Mouse (Mus musculus) MEL (cell line): ENCODE measurements around the gene Nfix. TPM values are rescaled to one million over a fixed set of nuclear protein-coding genes. Genes with fewer than 3 reads are reported as not detected.

Source experiments
- DNase-seq: peaks from one replicate; pipeline ENCODE4 v3.0.0; 2011; ENCODE audit warnings: low read depth, low spot score
- H3K27ac ChIP-seq: 2 replicates; pipeline ENCODE4 v1.5.1; 2012; ENCODE audit warnings: low read depth, mild to moderate bottlenecking, control low read depth, low read length, moderate library complexity; ENCODE audit not compliant: control insufficient read depth
- H3K27me3 ChIP-seq, 2 experiments: fragments of 150-350 bp in 1 of 2; sonication (generic) in 1 of 2; 2 replicates each; pipeline ENCODE4 v1.6.1; 2012; ENCODE audit warnings: low read length in 2 of 2, mild to moderate bottlenecking in 2 of 2, improper control_type of control experiment in 1 of 2, moderate library complexity in 1 of 2; ENCODE audit not compliant: insufficient read depth in 2 of 2, control insufficient read depth in 1 of 2
- H3K36me3 ChIP-seq, 2 experiments: 2 replicates each; pipeline ENCODE4 v1.6.1; 2012 to 2014; ENCODE audit warnings: low read length in 2 of 2, improper control_type of control experiment in 1 of 2, inconsistent platforms in 1 of 2, mild to moderate bottlenecking in 1 of 2; ENCODE audit not compliant: insufficient read depth in 2 of 2, control insufficient read depth in 1 of 2
- H3K4me1 ChIP-seq, 2 experiments: fragments of 150-350 bp in 1 of 2; sonication (generic) in 1 of 2; 2 replicates each; pipeline ENCODE4 v1.6.1; 2012; ENCODE audit warnings: low read length in 2 of 2, improper control_type of control experiment in 1 of 2, mild to moderate bottlenecking in 1 of 2; ENCODE audit not compliant: insufficient read depth in 2 of 2, control insufficient read depth in 1 of 2
- H3K4me3 ChIP-seq, 2 experiments: fragments of 150-350 bp in 1 of 2; sonication (generic) in 1 of 2; 2 replicates each; pipeline ENCODE4 v1.5.1; 2012; ENCODE audit warnings: low read depth in 2 of 2, low read length in 2 of 2, mild to moderate bottlenecking in 2 of 2, moderate library complexity in 2 of 2, control low read depth in 1 of 2, improper control_type of control experiment in 1 of 2; ENCODE audit not compliant: control insufficient read depth in 1 of 2, insufficient read depth in 1 of 2
- H3K79me2 ChIP-seq: 2 replicates; pipeline ENCODE4 v1.6.1; 2012; ENCODE audit warnings: mild to moderate bottlenecking, low read length, moderate library complexity; ENCODE audit not compliant: control insufficient read depth, poor library complexity, insufficient read depth
- H3K9ac ChIP-seq: 2 replicates; pipeline ENCODE4 v1.6.1; 2012; ENCODE audit warnings: low read depth, mild to moderate bottlenecking, control low read depth, low read length, moderate library complexity; ENCODE audit not compliant: control insufficient read depth, poor library complexity, severe bottlenecking
- H3K9me3 ChIP-seq: fragments of 150-350 bp; sonication (generic); replicated peaks from 2 replicates; pipeline ENCODE4 v1.6.1; 2012; ENCODE audit warnings: mild to moderate bottlenecking, low read length, improper control_type of control experiment, moderate library complexity; ENCODE audit not compliant: insufficient read depth
- BHLHE40 ChIP-seq: IDR thresholded peaks from 2 replicates; pipeline ENCODE4 v1.6.1; 2012; ENCODE audit warnings: low read depth, mild to moderate bottlenecking, inconsistent platforms, low read length, improper control_type of control experiment, borderline replicate concordance
- CHD1 ChIP-seq: IDR thresholded peaks from 2 replicates; pipeline ENCODE4 v1.6.1; 2012; ENCODE audit warnings: low read depth, mild to moderate bottlenecking, inconsistent platforms, low read length, improper control_type of control experiment
- CHD2 ChIP-seq: IDR thresholded peaks from 2 replicates; pipeline ENCODE4 v1.6.1; 2011; ENCODE audit warnings: low read length, improper control_type of control experiment
- E2F4 ChIP-seq: IDR thresholded peaks from 2 replicates; pipeline ENCODE4 v1.6.1; 2011; ENCODE audit warnings: low read depth, low read length, improper control_type of control experiment, borderline replicate concordance
- EP300 ChIP-seq, 2 experiments: IDR thresholded peaks; 2 replicates each; pipeline ENCODE4 v1.6.1; 2011; ENCODE audit warnings: improper control_type of control experiment in 2 of 2, low read length in 2 of 2, low read depth in 1 of 2, mild to moderate bottlenecking in 1 of 2
- ETS1 ChIP-seq: IDR thresholded peaks from 2 replicates; pipeline ENCODE4 v1.6.1; 2012; ENCODE audit warnings: low read depth, mild to moderate bottlenecking, inconsistent platforms, low read length, improper control_type of control experiment, moderate library complexity
- HCFC1 ChIP-seq: IDR thresholded peaks from 2 replicates; pipeline ENCODE4 v1.6.1; 2012; ENCODE audit warnings: low read depth, mild to moderate bottlenecking, inconsistent platforms, low read length, improper control_type of control experiment, moderate library complexity
- JUND ChIP-seq: IDR thresholded peaks from 2 replicates; pipeline ENCODE4 v1.6.1; 2011; ENCODE audit warnings: low read depth, mild to moderate bottlenecking, improper control_type of control experiment, low read length
- KAT2A ChIP-seq: conservative IDR thresholded peaks from 2 replicates; pipeline ENCODE4 v1.6.1; 2012; ENCODE audit warnings: low read depth, low read length, improper control_type of control experiment, inconsistent platforms
- MAFK ChIP-seq: IDR thresholded peaks from 2 replicates; pipeline ENCODE4 v1.6.1; 2011; ENCODE audit warnings: low read depth, mild to moderate bottlenecking, low read length, improper control_type of control experiment, borderline replicate concordance
- MAX ChIP-seq: IDR thresholded peaks from 2 replicates; pipeline ENCODE4 v1.6.1; 2011; ENCODE audit warnings: low read length, improper control_type of control experiment
- MAZ ChIP-seq: IDR thresholded peaks from 2 replicates; pipeline ENCODE4 v1.6.1; 2012; ENCODE audit warnings: low read depth, mild to moderate bottlenecking, inconsistent platforms, low read length, improper control_type of control experiment
- MEF2A ChIP-seq: IDR thresholded peaks from 2 replicates; pipeline ENCODE4 v1.6.1; 2014; ENCODE audit warnings: low read depth, mild to moderate bottlenecking, inconsistent platforms, low read length, improper control_type of control experiment; ENCODE audit not compliant: poor library complexity, insufficient replicate concordance, severe bottlenecking; ENCODE audit errors: extremely low read depth
- MXI1 ChIP-seq: IDR thresholded peaks from 2 replicates; pipeline ENCODE4 v1.6.1; 2011; ENCODE audit warnings: mild to moderate bottlenecking, low read depth, low read length, improper control_type of control experiment
- MYB ChIP-seq: IDR thresholded peaks from 2 replicates; pipeline ENCODE4 v1.6.1; 2011; ENCODE audit warnings: mild to moderate bottlenecking, low read depth, low read length, improper control_type of control experiment
- MYC ChIP-seq: IDR thresholded peaks from 2 replicates; pipeline ENCODE4 v1.6.1; 2011; ENCODE audit warnings: low read depth, mild to moderate bottlenecking, low read length, improper control_type of control experiment, moderate library complexity
- NELFE ChIP-seq: IDR thresholded peaks from 2 replicates; pipeline ENCODE4 v1.6.1; 2011; ENCODE audit warnings: low read depth, low read length, improper control_type of control experiment
- NRF1 ChIP-seq: IDR thresholded peaks from 2 replicates; pipeline ENCODE4 v1.6.1; 2014; ENCODE audit warnings: low read depth, mild to moderate bottlenecking, inconsistent platforms, low read length, improper control_type of control experiment, moderate library complexity; ENCODE audit not compliant: poor library complexity, insufficient read depth, severe bottlenecking
- POLR2A ChIP-seq, 2 experiments: IDR thresholded peaks; 2 replicates each; pipeline ENCODE4 v1.6.1; 2011 to 2012; ENCODE audit warnings: low read length in 2 of 2, mild to moderate bottlenecking in 2 of 2, control low read depth in 1 of 2, improper control_type of control experiment in 1 of 2, low read depth in 1 of 2, moderate library complexity in 1 of 2; ENCODE audit not compliant: control insufficient read depth in 1 of 2, insufficient read depth in 1 of 2, poor library complexity in 1 of 2
- POLR2AphosphoS5 ChIP-seq: IDR thresholded peaks from 2 replicates; pipeline ENCODE4 v1.6.1; 2012; ENCODE audit warnings: low read depth, borderline replicate concordance, mild to moderate bottlenecking, inconsistent platforms, low read length, moderate library complexity, mixed read lengths
- RAD21 ChIP-seq: IDR thresholded peaks from 2 replicates; pipeline ENCODE4 v1.6.1; 2011; ENCODE audit warnings: mild to moderate bottlenecking, low read depth, low read length, improper control_type of control experiment
- RCOR1 ChIP-seq: IDR thresholded peaks from 2 replicates; pipeline ENCODE4 v1.6.1; 2012; ENCODE audit warnings: low read depth, mild to moderate bottlenecking, inconsistent platforms, low read length, improper control_type of control experiment
- TBP ChIP-seq: IDR thresholded peaks from 2 replicates; pipeline ENCODE4 v1.8.0; 2011; ENCODE audit warnings: low read depth, low read length, improper control_type of control experiment
- TCF12 ChIP-seq: IDR thresholded peaks from 2 replicates; pipeline ENCODE4 v1.6.1; 2014; ENCODE audit warnings: low read depth, mild to moderate bottlenecking, inconsistent platforms, low read length, improper control_type of control experiment, moderate library complexity
- USF1 ChIP-seq: IDR thresholded peaks from 2 replicates; pipeline ENCODE4 v1.6.1; 2014; ENCODE audit warnings: low read depth, mild to moderate bottlenecking, inconsistent platforms, low read length, improper control_type of control experiment, moderate library complexity
- USF2 ChIP-seq, 2 experiments: IDR thresholded peaks; 2 replicates each; pipeline ENCODE4 v1.6.1; 2011 to 2012; ENCODE audit warnings: improper control_type of control experiment in 2 of 2, low read length in 2 of 2, borderline replicate concordance in 1 of 2, inconsistent platforms in 1 of 2, low read depth in 1 of 2, mild to moderate bottlenecking in 1 of 2; ENCODE audit not compliant: insufficient read depth in 1 of 2
- ZC3H11A ChIP-seq: IDR thresholded peaks from 2 replicates; pipeline ENCODE4 v1.6.1; 2012; ENCODE audit warnings: low read depth, mild to moderate bottlenecking, inconsistent platforms, low read length, improper control_type of control experiment
- ZKSCAN1 ChIP-seq: IDR thresholded peaks from 2 replicates; pipeline ENCODE4 v1.6.1; 2012; ENCODE audit warnings: low read depth, mild to moderate bottlenecking, inconsistent platforms, low read length, improper control_type of control experiment, moderate library complexity
- ZMIZ1 ChIP-seq: IDR thresholded peaks from 2 replicates; pipeline ENCODE4 v1.6.1; 2012; ENCODE audit warnings: low read depth, mild to moderate bottlenecking, inconsistent platforms, low read length, improper control_type of control experiment, moderate library complexity
- polyA plus RNA-seq, 2 experiments: library from polyadenylated mRNA; stranded (reverse) in 1 of 2; unstranded in 1 of 2; fragments of >175 nt in 1 of 2; fragments of >200 nt in 1 of 2; gene quantifications; 2 replicates each; pipeline versions ENCODE4 v1.2.1 to v1.2.4; 2012; ENCODE audit warnings: low replicate concordance in 2 of 2, low read depth in 1 of 2; ENCODE audit not compliant: insufficient read length in 2 of 2, insufficient read depth in 1 of 2, missing spikeins in 1 of 2
- total RNA-seq: library from RNA; depleted of rRNA; stranded (reverse); fragments of 300-350 nt; gene quantifications from 2 replicates; pipeline ENCODE4 v1.2.3, GENCODE M21; 2012

Gene Nfix
- total and polyA plus RNA-seq, 3 experiments: 14.4 to 29.1 TPM; not detected in 1

DNA sequence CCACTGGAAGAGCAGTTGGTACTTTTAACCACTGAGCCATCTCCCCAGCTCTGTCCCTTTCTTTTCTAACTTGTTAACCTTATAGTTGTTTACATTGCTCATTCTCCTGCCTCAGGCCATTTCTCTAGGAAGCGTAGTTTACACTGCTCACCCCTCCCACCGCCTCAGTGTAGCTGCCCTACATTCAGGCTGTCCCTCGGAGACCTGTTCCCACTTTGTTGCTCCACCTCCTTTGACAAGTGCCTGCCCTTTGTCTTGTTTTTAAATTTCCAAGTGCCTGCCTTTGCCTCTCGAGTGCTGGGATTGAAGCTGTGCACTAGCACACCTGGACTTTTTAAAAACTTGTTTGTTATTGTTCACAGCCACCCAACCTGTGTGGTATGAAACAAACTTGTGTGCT lies 106.8 kb downstream of the Nfix start:
- Histone ChIP-seq H3K9ac (no peak overlapping the region), H3K79me2 (peaks cover 21% of the 10 kb centered on the region), H3K36me3 (peaks cover 2 to 13% of the 10 kb centered on the region in 2 experiments), H3K27ac (no peak overlapping the region), H3K4me3 (no peak overlapping the region), H3K4me1 (0 out of 4 replicates have a peak, but pooled peaks cover 0 to 8% of the 10 kb centered on the region in 2 experiments), H3K27me3 (no peaks in the 10 kb centered on the region), H3K9me3 (no peaks in the 10 kb centered on the region)
- DNase-seq: no peak
- TF ChIP-seq CHD1: no peak
- no peak for TF ChIP-seq USF2 (IDR thresholded peaks at IDR 0.05; ENCODE audit: borderline replicate concordance in 1 of 2, insufficient read depth in 1 of 2, low read depth in 1 of 2, low read length in 2 of 2)
- TF ChIP-seq HCFC1: no peak
- TF ChIP-seq MAFK: no peak
- TF ChIP-seq BHLHE40: no peak
- TF ChIP-seq KAT2A: no peak
- TF ChIP-seq MXI1: no peak
- TF ChIP-seq ETS1: no peak
- no peak for TF ChIP-seq POLR2AphosphoS5
- TF ChIP-seq NELFE: no peak
- TF ChIP-seq MAX: no peak
- TF ChIP-seq ZKSCAN1: no peak
- TF ChIP-seq MAZ: no peak

DNA sequence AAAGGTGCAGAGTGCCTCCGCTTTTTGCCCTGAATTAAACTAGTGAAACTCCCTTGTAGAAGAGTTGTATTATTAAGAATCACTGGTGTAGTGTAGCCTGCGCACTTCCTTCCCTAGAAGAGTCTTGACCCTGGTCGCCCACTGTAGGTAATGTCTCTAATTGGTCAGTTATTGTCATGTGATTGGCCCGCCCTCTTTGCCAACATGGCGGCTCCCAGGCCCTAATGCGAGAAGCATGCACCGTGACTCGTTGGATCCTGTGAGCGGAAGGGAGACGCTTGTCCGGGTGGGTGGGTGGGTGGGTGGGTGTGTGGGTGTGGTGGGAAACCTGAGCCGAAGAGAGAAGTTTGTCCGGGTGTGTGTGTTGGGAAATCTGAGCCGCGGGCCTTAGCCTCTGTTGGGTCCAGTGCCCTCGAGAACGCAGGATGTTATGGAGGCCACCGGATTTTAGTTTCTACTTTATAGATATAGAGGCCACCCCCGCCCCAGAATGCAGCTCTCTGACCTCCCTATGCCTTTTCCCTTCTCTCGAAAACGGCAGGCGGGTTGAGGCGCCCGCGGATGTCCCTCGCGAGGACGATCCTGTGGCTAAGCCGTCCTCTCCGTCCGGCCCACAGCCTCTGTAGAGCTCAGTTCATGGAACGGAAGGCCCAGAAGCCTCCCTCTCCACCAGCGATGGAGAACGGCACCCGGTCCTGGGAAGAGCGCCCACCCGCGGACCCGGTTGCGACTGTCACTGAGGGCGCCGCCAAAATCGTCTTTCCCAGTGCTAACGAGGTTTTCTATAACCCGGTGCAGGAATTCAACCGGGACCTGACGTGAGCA lies 110.8 kb downstream of the Nfix start:
- DNase-seq: peak; percentile 96
- TF ChIP-seq USF1 (peak; percentile 96), POLR2A (IDR thresholded peaks at IDR 0.05; ENCODE audit: control insufficient read depth in 1 of 2, insufficient read depth in 1 of 2, low read depth in 1 of 2, low read length in 2 of 2, poor library complexity in 1 of 2) (peak; percentile 51 to 77; a peak in 2 of 4 replicates), TBP (peak; percentile 84), TCF12 (no peak), MYB (no peak), NRF1 (peak; percentile 56; the same call in 1 of the 2 replicates), ZC3H11A (no peak), NELFE (peak; percentile 52; the same call in 1 of the 2 replicates), E2F4 (no peak), CHD2 (no peak), JUND (no peak), HCFC1 (peak; percentile 95), ZMIZ1 (no peak), MYC (peak; percentile 97), ETS1 (no peak), RCOR1 (no peak), MEF2A (no peak), MXI1 (peak; percentile 100), EP300 (IDR thresholded peaks at IDR 0.05; ENCODE audit: low read depth in 1 of 2, low read length in 2 of 2) (0 out of 4 replicates have a peak, but pooled peaks of 1 of the 2 experiments have one; percentile 6), RAD21 (no peak)

More for the DNA sequence above, 110.8 kb downstream of the Nfix start:
- Histone ChIP-seq H3K9me3 (no peaks in the 10 kb centered on the region), H3K4me1 (peaks cover 0 to 15% of the 10 kb centered on the region in 2 experiments; a peak in 2 of 4 replicates), H3K79me2 (peaks cover 55% of the 10 kb centered on the region), H3K27ac (peak overlapping the region; percentile 82), H3K9ac (peak overlapping the region; percentile 96), H3K27me3 (no peaks in the 10 kb centered on the region), H3K4me3 (peak overlapping the region; percentile 93 to 95), H3K36me3 (peaks cover 2 to 19% of the 10 kb centered on the region in 2 experiments)
